Mouse (Mus musculus): ENCODE data around the gene Trmt10a.

The Trmt10a gene

DNA sequence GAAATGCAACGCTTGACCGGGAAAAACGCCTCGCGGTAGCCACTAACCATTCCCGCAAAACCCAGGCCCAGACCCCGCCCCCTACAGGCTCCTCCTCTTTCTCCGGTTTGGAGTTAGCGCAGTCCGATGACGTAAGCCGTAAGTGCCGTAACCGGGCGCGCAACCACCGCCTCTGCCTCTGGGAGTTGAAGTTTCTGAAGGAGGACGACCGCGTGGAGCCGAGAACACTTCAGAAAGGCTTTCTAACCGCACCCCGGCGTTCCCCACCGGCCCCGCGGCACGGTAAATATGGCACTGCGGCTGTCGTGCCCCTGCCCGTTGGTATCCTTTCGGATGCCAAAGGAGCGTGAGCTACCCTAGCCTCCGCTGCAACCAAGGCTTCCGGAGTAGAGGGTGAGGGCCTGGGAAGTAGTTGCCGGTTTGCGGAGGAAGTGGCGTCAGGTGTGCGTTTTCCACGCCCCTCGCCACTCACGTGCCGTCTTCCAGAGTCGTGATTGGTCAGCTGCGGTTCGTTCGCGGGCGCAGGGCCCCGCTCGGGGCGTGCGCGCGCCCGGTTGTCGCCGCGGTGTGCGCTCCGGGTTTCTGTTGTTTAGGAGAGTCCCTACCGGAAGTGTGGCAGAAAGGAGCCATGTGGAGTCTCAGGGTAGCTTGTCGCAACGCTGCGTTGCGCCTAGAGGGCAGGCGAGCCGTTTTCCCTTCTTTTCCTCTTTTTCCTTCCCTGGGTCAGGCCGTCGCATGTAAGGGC lies at the start of gene Trmt10a:
TSS of gene Trmt10a (plus strand) at position 134 of the 745 bp plus-strand sequence.
- DNase-seq (ENCODE audit: low read depth, low spot score): peak; percentile 96

DNA sequence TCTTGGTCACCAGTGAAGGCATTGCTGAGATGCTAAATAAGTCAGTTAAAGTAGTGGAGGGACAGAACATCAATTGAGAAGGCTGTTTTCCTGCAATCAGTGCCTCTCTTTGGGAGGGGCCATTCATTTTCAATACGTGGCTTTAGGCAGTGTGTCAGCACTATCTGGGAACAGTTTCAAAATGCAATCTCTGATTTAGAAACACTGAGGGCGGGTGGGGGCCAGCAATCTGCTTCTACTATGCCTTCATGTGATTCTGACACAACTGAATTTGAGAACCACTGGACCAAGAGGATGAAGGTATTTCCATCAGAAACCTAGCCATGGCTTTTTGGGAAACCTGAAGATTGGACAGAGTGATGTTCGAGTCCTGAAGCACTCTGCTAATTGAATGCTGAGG lies 47.9 kb upstream of the Trmt10a start:
- DNase-seq (ENCODE audit: low read depth, low spot score): no peak

GRCm38 (mm10) chr3:138095718-138096117 lies 47.5 kb upstream of the Trmt10a start:
- no peak for DNase-seq (ENCODE audit: low read depth, low spot score)

- DNase-seq (ENCODE audit: low read depth, low spot score): no peak
Measured at GRCm38 (mm10) chr3:138096263-138097028, 46.8 kb upstream of the Trmt10a start.

DNA sequence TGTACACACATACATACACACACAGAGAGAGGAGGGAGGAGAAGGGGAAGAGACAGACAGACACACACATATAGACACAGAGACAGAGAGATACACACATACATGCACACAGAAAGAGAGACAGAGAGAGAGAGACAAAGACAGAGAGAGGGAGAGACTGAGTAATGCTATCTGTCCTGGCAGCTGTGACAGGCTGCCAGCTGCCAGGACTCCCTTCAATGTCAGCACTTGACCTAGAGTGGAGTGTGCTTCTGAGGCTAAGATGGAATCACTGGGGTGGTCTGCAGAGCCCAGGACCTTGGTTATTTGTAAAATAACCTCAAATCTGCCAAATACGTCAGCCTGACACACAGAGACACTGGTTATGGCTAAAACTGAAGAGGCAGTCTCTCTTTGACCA lies 45.5 kb upstream of the Trmt10a start:
- no peak for DNase-seq (ENCODE audit: low read depth, low spot score)

DNA sequence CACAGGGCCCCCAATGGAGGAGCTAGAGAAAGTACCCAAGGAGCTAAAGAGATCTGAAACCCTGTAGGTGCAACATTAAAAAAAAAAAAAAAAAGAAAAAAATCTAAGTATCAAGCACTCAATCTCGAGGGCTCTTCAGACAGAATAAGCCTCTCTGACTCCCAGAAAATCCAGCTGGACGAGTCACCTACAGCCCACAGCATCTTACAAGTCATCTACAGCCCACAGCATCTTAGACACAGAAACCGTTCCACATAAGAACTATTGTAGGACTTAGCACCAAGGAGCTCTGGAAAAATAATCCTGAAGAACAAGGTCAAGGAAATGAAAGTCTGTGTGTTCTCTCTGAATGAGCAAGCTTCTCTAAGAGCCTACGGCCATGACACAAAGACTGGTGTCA lies 41.3 kb upstream of the Trmt10a start:
- DNase-seq (ENCODE audit: low read depth, low spot score): no peak

DNA sequence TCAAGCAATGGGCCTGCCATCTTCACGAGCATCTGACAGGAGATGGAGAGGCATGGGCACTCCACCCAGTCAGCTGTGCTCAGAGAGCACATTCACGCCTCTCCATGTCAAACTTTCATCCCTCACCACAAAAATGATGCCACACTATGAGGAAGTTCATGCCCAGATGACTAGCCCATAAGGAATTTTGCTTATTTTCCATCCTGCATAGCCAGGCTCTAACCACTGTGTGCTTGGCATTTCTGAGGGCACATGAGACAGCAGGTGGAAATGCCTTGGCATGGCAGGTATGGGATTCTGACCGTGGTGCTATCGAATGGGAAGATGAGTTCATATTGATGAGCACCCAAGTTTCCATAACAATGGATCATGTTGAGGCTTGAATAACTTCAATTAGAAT lies 39.6 kb upstream of the Trmt10a start:
- DNase-seq (ENCODE audit: low read depth, low spot score): no peak

DNA sequence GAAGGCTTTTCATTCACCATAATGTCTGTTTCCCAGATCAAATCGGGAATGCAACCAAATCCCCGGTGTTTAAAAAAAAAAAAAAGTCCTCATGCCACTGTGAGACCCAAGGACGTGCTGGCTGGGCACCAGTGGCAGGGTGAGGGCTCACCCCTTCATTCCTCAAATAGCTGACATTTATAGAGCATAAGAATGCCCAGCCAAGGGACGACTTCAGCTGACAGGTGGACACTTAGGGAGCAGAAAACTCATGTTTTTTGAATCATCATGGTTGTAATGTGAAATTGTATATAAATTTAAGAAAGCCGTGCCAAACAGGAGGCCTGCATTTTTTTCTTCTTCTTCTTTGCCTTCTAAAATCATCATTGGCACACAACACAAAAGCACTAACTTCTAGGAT lies 38.2 kb upstream of the Trmt10a start:
- DNase-seq (ENCODE audit: low read depth, low spot score): no peak

- DNase-seq (ENCODE audit: low read depth, low spot score): no peak
Measured at GRCm38 (mm10) chr3:138106887-138107286, 36.4 kb upstream of the Trmt10a start.

GRCm38 (mm10) chr3:138110910-138111782 lies 32.1 kb upstream of the Trmt10a start:
- DNase-seq (ENCODE audit: low read depth, low spot score): no peak

DNA sequence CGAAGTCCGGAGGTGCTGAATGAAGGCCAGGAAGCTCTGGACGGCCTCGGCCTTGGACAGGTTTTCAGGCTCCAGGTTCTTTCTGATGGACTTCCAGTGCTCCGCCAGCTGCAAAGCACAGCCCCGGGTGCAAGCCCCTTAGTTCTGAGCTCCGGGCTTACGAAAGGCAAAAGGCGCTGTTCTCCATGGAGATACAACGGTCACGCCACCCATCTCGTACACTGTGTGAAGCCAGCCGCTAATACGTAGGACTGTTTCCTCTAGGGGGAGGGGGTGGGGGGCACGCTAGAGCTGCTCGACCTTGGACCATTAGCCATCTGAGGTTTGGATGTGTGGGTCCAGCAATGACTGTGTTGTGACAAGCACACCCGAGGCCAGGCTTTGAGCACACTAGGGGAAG lies 29.1 kb upstream of the Trmt10a start:
- no peak for DNase-seq (ENCODE audit: low read depth, low spot score)

- no peak for DNase-seq (ENCODE audit: low read depth, low spot score)
Measured at GRCm38 (mm10) chr3:138116871-138117270, 26.4 kb upstream of the Trmt10a start.

- DNase-seq (ENCODE audit: low read depth, low spot score): no peak
Measured at GRCm38 (mm10) chr3:138118392-138118791, 24.9 kb upstream of the Trmt10a start.

DNA sequence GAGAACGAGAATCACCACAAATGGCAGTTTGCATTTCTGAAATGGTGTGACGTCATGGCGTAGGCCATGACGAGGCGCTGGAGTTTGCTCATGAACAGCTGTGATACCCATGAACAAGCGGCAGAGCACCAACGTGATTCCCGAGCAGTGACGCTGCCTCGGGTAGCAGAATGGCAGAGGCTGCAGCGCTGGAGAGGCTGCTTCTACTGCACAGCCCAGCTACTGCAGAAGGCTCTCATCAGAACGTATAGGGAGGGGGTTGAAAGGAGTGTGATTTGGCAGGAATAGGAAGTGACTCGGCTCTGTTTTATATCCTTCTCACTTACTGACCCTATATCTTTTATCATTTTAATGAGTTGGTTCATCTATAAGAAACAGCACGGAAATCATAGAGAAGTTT lies 24.4 kb upstream of the Trmt10a start:
- DNase-seq (ENCODE audit: low read depth, low spot score): no peak

DNA sequence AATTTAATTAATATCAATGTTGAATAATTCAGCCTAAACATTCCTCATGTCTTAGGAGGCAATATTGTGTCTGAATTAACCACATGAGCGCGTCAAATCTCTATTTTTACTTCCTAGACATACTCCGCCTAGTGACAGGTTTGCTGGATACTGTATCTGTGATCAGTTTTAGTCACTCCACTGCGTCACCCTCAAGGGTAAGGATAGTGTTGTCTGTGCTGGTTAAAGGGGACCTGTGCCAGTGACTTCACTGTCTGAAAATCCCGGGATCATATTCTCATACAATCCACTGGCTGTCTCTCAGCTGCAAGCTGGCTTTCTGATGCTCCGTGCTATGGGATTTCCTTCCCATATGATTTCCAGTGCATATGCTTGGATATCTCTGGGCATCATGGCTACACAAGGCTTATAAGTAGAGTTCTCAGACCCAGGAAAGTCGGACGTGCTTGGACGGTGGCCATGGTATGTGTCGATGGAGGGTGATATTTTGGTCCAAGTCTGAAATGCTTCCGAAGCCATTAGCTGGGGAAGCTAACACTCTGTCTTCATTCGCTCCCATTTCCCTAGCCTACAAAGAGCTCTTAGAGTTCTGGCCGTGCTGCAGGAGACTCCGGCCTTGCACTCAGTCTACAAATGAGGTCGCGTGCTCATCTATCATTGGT lies 23.7 kb upstream of the Trmt10a start:
- DNase-seq (ENCODE audit: low read depth, low spot score): no peak

- no peak for DNase-seq (ENCODE audit: low read depth, low spot score)
Measured at GRCm38 (mm10) chr3:138121461-138121860, 21.8 kb upstream of the Trmt10a start.

DNA sequence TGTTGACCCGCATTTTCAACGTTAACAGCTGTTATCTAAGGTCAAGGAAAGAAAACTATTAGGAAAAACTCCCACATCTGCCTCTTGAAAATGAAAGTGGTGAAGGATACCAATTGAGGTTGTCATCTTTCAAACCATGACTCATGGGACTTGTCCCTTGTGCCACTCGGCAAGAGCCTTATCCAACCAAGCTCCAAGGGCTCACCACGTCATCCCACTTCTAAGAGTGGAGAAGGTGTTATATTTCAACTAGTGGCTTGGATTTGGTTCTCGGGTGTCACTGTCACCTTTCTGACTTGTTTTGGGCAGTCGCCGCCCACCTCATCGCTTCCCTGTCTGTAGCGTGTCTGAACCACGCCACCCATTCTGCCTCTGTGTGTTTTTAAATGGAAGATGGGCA lies 19.4 kb upstream of the Trmt10a start:
- no peak for DNase-seq (ENCODE audit: low read depth, low spot score)

- no peak for DNase-seq (ENCODE audit: low read depth, low spot score)
Measured at GRCm38 (mm10) chr3:138129110-138129509, 14.1 kb upstream of the Trmt10a start.

DNA sequence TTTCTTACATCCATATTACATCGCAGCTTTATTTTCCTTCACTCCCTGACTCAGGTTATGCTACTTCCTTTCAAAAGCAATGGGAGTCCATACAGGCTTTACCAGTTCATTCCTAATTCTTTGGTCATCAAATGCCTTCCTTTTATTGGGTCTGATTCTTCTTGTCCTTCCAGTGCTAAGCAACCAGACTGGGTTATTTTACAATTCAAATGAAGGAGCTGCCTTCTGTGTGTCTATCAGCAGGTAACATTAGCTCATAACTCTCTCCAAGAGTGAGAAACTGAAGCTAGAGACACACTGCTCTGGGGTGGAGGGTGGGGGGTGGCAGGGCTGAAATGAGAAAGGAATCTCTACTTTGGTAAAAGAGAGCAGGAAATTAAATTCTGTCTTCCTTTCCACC lies 12.6 kb upstream of the Trmt10a start:
- no peak for DNase-seq (ENCODE audit: low read depth, low spot score)

GRCm38 (mm10) chr3:138131168-138131567 lies 12.1 kb upstream of the Trmt10a start:
- no peak for DNase-seq (ENCODE audit: low read depth, low spot score)

DNA sequence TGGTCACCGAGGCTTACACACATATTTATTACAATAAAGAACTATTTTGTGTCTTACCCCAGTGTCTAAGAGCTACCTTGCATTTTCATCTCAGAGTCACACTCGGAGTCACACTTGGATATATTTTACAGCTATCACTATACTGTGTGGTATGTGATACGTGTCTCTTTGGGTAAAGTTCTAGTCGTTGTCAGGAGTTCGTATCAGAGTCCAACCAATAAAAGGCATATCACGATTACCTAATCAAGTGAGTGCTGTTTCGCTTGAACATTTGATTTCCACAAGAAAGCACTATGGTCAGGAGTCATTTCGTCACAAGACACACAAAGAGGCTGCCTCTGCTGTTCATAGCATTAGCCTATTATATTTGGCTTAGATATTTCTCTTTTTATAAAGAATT lies 9.8 kb upstream of the Trmt10a start:
- DNase-seq (ENCODE audit: low read depth, low spot score): no peak

DNA sequence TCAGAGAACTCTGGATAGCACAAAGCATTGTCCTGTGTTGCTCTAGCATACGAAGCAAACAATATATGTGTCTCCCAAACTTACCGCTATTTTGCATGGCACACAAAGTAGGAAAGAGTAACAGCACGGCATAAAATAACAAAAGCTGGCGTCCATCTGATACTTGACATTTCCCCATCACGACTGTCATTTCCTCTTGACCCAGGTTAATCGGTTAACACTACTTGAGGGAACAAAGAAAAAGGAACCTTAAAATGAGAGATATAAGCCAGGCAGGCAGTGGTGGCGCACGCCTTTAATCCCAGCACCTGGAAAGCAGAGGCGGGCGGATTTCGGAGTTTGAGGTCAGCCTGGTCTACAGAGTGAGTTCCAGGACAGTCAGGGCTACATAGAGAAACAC lies 9.3 kb upstream of the Trmt10a start:
- no peak for DNase-seq (ENCODE audit: low read depth, low spot score)
